Mouse (Mus musculus) CD4-positive, CD25-positive, alpha-beta regulatory T cell, adult 4 months (primary cell): Measurements from ENCODE around the gene P2ry14. TPM values are rescaled to one million over a fixed set of nuclear protein-coding genes. Genes with fewer than 3 reads are reported as not detected.
A peak's percentile ranks its signal among the peaks of the same experiment; 100 is the strongest.
"Not testable (repeated sequence)": the region's sequence is repeated elsewhere in the genome, so short reads cannot be mapped to it uniquely, and the experiment has no call there.

ENCODE experiments used
- ATAC-seq: one replicate; pipeline ENCODE4 v1.8.0; 2017
- polyA plus RNA-seq, 2 experiments: library from polyadenylated mRNA; unstranded; fragments of 100-300 nt; shearing (Covaris generic); gene quantifications; one replicate each; pipeline ENCODE4 v1.2.1; 2017

Gene P2ry14
- polyA plus RNA-seq, 2 experiments from 2014 or later, result 4.8 to 5.2 TPM

DNA sequence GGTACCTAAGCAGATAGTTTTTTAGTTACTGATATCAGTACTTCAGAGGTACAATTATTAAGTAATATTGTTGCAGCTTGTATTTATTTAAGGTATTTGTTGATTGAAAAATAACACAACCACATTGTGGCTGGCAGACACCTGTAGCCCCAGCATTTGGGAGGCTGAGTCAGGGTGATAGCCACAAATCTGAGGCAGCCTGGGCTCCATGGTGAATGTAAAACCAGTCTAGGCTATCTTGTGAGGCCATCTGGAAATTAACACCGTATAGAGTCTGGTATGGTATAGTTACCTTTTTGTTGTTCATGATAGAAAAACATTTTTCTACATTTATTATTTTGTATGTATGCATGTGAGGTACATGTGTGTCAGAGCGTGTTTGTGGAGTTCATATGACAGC, 51.3 kb downstream of the P2ry14 start:
- no peak for ATAC-seq

DNA sequence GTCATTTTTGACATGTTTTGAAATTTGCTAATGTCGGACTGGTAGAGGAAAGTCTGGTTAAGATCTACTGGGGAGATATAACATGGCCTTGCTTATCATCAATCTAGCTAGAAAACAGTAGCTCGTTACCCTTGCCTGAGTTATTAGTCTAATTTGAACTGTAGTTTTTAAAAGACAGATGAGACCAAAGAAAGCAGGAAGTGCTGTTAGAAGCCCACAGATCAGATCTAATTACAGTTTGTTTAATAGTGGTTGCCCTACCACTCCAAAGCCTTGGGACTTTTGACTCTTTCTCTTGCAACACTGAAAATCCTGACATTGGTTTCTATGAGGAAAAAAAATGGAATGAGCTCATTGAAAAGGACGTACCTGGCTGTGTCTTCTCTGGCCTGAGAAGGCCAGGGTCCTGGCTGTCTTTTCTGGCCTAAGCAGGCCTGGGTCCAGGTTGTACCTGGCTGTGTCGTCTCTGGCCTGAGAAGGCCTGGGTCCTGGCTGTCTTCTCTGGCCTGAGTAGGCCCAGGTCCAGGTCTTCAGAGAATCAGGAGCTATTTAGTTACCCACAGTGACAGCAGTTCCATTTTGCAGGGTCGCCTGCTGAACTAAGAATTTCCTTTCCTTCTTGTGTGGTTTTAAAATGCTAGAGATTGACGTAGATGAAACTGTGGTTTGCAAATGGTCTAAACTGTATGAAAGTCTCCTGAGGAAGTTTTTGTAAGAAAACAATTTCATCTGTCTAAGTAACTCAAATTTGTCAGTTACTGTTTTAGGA, 52.0 kb downstream of the P2ry14 start, which contains the start of gene Gpr171:
Gene Gpr171, minus strand, starts transcription at position 604 of the 769 bp plus-strand sequence.
- peak; percentile 87 for ATAC-seq

DNA sequence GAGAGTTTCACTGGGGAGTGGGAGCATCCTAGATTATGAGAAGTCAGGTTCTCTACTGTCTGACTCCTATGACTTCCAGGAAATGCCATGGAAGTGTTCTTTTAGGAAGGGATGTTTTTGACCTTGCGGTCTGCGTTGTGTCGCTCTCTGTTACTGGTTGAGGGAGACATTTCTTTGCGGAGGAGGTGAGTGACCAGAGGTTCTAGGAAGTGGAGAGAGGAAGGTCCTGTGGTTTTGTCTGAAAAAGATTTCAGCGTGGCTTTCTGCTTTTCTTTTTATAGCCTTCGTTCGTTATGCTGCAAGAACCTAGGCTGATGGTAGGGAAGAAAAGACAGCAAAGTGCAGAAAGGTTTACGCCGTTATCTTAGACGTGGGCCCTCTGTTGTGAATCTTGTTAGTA, 54.9 kb downstream of the P2ry14 start:
- ATAC-seq, result no peak

DNA sequence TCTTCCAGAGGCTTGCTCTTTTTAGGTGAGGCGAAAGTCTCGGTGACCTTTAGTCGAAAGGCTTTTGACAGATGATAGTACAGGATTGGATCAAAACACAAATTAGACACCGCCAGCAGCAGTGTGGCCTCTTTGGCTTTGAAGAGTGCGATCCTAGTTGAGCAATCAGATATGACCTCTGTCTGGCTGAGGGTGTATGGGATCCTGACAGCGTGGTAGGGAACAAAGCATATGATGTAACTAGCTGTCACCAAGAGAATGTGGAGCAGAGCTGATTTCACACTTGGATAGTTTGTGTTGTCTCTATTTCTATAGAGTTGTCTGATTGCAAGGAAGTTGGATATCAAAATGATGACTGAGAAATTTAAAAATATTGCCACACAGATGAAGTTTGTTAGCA, 56.0 kb downstream of the P2ry14 start:
- no peak for ATAC-seq

DNA sequence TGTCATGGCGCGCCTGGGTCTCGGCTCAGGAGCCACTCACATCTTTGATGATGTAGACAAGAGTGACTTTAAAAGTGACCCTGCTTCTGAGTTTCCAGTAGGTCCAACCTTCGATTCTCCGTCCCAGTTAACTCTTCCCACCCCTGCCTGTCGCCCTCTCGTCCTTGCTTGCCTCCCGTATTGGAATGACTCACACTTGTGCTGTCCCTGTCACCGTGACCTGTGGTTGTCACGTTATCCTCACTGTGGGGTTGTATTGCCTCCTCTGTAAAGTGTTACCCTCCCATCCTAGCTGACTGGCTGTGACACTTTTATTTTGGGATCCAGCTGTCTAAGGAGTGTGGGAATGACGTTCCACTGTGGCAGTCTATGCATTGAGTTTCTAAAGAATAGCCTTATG, 60.7 kb downstream of the P2ry14 start:
- ATAC-seq, result no peak

DNA sequence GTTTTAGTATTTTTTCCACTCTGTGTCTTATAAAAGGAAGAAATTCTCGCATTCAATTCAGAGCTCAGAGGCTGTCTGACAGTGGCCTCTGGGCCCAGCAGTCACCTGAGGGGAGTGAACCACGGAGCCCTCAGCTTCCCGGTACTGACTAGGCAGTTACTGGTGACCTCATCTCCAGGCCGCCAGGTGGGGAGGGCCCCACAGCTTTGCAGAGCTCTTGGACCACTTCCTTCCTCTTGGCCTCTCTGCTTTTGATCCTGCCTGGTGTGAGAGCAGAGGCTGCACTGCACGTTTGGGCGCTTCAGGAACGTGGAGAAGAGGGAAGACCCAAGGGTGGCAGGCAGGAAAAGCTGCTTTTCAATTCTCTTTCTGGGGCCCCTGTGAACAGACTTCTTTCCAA, 72.5 kb downstream of the P2ry14 start:
- peak; percentile 87 for ATAC-seq

DNA sequence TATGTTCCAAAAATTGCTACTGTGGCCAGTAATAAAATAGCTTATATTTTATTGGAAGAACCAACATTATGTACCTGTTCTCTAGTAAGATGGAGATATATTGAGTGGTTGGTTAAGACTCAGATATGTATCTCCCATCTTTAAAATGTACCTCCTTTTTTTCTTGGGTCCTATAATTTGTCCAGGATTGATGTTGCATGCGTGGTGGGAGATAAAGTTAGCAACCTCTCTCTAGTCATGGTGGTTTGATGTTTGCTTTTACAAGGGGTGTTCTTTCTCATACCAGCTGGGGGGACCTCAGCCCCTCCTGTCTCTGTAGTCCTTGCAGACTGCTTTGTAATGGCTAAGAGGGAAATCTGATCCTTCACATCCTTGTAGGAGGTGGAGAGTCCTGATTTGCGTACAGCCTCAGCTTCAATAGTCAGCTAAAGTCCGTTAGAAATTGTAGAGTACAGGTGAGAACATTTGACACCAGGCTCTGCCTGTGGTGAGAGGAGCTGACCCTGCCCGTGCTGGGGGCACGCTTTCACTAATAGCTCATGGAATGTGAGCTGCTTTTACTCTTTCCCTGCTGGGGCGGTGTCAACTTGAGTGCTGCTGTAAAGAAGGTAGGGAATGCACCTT, 73.0 kb downstream of the P2ry14 start:
- no peak for ATAC-seq

DNA sequence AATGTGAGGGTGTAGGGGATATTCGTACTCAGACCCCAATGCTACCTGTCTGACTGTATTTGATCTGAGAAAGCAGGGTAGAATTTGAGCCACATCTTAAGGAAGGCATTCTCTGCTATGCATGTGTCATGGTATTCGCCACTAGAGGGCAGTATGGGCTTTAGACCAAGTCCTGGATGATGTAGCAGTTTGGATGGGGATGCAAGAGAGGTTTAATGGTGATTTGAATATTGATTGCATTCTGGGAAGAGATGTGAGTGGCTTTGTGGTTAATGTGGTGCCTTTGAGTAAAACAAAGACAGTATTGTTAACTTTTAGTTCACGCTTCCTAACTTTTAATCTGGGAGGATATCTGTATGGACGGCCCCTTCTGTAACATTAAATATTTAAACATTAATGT, 74.1 kb downstream of the P2ry14 start:
- ATAC-seq, result peak; percentile 66

DNA sequence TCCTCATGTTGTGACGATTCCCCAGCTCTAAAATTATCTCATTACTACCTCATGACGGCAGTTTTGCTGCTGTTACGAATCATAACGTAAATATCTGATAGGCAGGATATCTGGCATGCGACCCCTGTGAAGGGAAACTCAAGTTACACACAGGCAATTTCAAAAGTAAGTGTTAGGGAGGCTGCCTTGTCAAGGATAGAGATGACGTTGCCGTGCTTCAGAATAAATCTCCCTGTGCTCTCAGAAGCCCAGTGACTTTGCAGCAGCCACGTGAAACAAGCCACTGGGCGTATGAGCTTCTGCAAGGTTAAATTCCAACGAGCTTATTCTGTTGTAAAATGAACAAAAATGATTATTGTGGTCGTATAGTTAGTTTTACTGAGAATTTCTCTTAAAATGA, 74.8 kb downstream of the P2ry14 start:
- no peak for ATAC-seq

DNA sequence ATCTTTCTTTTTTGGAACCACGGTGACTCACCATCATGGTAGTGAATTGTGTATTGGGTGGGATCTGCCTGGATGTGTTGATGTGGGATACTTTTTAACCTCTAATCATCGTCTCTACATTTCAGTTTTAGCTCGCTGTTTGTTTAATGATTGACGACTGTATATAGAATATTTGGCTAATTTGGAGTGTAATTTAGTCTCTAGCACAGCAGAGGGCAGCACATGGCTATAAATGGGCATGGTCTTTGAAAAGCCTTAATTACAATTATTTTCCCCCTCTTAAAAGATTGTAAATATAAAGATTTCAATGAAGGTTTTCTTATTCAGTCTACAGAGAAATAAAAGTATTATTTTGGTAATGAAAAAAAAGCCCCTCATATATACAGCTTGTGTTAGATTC, 76.1 kb downstream of the P2ry14 start:
- ATAC-seq, result no peak

DNA sequence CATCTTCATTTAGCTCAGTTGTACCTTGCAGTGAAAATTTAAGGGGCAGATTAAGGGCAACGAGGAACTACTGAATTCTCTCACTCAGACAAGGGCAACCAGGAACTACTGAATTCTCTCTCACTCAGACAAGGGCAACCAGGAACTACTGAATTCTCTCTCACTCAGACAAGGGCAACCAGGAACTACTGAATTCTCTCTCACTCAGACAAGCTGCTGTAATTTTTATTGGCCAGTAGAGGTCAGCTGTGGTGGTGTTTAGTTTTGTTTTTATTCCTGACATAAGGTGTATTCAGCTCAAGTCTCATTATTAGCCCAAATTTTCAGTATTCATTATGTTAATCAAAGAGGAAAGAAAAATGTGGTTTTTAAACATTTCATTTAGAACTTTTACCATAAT, 84.3 kb downstream of the P2ry14 start:
- ATAC-seq, result not testable (repeated sequence)

DNA sequence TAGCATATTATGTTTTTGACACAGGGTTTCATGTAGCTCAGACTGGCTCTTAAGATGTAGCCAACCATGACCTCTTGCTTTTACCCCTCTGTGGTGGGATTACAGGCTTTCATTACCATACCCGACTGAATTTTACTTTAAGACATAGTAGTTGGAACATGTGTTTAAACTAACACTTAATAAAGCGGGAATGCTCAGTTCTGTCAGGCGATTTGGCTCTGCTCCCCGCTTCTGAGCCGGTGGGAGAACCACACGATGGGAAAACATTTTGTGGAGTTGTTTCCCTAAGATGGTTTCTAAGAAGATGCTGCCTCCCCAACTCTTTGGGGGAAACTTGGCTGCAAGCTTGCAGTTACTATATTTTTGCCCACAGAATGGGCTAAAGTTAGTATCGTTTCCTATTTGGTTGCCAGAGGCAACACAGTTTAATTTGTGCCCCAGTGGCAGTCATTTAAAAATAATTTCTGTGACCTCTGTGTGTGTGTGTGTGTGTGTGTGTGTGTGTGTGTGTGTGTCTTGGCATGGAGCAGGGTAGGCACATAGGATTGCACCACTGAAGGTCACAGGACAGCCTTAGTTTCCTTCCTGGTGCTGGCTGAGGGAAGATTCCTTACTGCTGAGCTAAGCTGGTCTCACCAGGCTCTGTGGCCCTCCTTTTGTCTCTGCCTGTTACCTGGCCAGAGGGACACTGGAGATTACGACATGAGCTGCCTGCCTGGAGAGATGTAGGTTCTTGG, 86.7 kb downstream of the P2ry14 start:
- ATAC-seq, result no peak

DNA sequence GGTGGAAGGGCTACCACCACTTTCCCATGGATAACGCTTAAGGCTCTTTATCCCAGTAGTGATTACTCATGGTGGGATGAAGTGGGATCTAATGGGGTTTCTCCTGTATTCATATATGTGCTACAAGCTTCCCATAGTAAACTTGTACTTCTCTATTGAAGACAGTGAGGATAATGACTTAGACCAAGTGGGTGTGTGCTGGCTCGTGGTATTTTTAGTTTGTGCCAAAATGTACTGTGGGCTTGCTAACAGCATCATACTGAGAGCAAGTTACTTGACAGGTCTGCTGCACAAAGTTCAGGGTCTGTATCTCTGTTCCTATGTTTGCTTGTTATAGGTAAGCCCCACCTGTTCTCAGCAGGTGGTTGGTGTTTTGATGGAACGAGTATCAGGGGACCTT, 87.5 kb downstream of the P2ry14 start:
- no peak for ATAC-seq

Other genes with a start within 250 kb of the P2ry14 start
- gene Med12l, start 147.8 kb downstream of the P2ry14 start, polyA plus RNA-seq, result under 1 TPM; 0.50 to 0.61 TPM
- 10 to 100 TPM; 37.2 to 38.7 TPM for gene Gpr171, start 51.8 kb downstream of the P2ry14 start, polyA plus RNA-seq
- gene Gpr87, start 41.5 kb upstream of the P2ry14 start, polyA plus RNA-seq, result not detected
- under 1 TPM; 0.67 to 0.71 TPM for gene P2ry13, start 57.3 kb upstream of the P2ry14 start, polyA plus RNA-seq
- gene P2ry12, start 109.3 kb upstream of the P2ry14 start, polyA plus RNA-seq, result under 1 TPM in 1 of 2 experiments, not detected in 1; 0.48 TPM
- not detected for gene Igsf10, start 190.8 kb upstream of the P2ry14 start, polyA plus RNA-seq